Mouse (Mus musculus) macrophage (primary cell): ENCODE data around the gene Aunip. TPM values are rescaled to one million over a fixed set of nuclear protein-coding genes. Genes with fewer than 3 reads are reported as not detected.

Source experiments
- H3K27ac ChIP-seq: fragments of 350-480 bp; formaldehyde crosslinking; 2 replicates; pipeline ENCODE4 v1.9.0; 2021
- H3K36me3 ChIP-seq: fragments of 350-480 bp; formaldehyde crosslinking; 2 replicates; pipeline ENCODE4 v1.9.0; 2021; ENCODE audit errors: inconsistent target
- H3K4me3 ChIP-seq: fragments of 350-480 bp; formaldehyde crosslinking; 2 replicates; pipeline ENCODE4 v1.9.0; 2021; ENCODE audit errors: inconsistent target
- H3K79me2 ChIP-seq: fragments of 350-480 bp; formaldehyde crosslinking; 2 replicates; pipeline ENCODE4 v1.9.0; 2021; ENCODE audit errors: inconsistent target
- WGBS: methylation state at CpG from one replicate; pipeline ENCODE4 v1.1.7; 2026; ENCODE audit warnings: inconsistent platforms; ENCODE audit not compliant: missing documents; 5-methylcytosine and 5-hydroxymethylcytosine counted together
- polyA plus RNA-seq: library from polyadenylated mRNA; stranded (reverse); fragments of 250-400 nt; gene quantifications from 3 replicates; pipeline ENCODE4 v1.2.4, GENCODE M21; 2018; ENCODE audit warnings: inconsistent platforms

Gene Aunip
- polyA plus RNA-seq, 1 experiment from 2014 or later: 1.8 TPM

GRCm38 (mm10) chr4:134542726-134543125 is 31.9 kb downstream of the Aunip start:
- Histone ChIP-seq H3K27ac (no peak overlapping the region), H3K79me2 (no peaks in the 10 kb centered on the region), H3K4me3 (no peak overlapping the region), H3K36me3 (peaks cover 40% of the 10 kb centered on the region)
- WGBS: 84% methylated on average over 9 of the region's 9 CpGs

GRCm38 (mm10) chr4:134543261-134543660 is 32.5 kb downstream of the Aunip start:
- 4% methylated on average over 5 of the region's 5 CpGs for WGBS
- no peaks in the 10 kb centered on the region for H3K79me2 ChIP-seq
- H3K4me3 ChIP-seq: no peak overlapping the region
- H3K36me3 ChIP-seq: peaks cover 40% of the 10 kb centered on the region
- no peak overlapping the region for H3K27ac ChIP-seq

- Histone ChIP-seq H3K27ac (peak overlapping the region; percentile 40), H3K79me2 (peaks cover 8% of the 10 kb centered on the region; the same call in 1 of the 2 replicates), H3K36me3 (peaks cover 9% of the 10 kb centered on the region; the same call in 1 of the 2 replicates), H3K4me3 (no peak overlapping the region)
- WGBS: 62% methylated on average over 8 of the region's 9 CpGs
Measured at GRCm38 (mm10) chr4:134546814-134547705, 36.3 kb downstream of the Aunip start.

- Histone ChIP-seq H3K36me3 (peaks cover 6% of the 10 kb centered on the region; the same call in 1 of the 2 replicates), H3K27ac (peak overlapping the region; percentile 40)
- WGBS: 53% methylated on average over 18 of the region's 18 CpGs
Measured at GRCm38 (mm10) chr4:134548169-134548938, 37.6 kb downstream of the Aunip start.

GRCm38 (mm10) chr4:134549899-134550298 is 39.1 kb downstream of the Aunip start:
- Histone ChIP-seq H3K4me3 (no peak overlapping the region), H3K36me3 (no peaks in the 10 kb centered on the region; the same call in 1 of the 2 replicates), H3K27ac (no peak overlapping the region), H3K79me2 (peaks cover 8% of the 10 kb centered on the region; the same call in 1 of the 2 replicates)
- 96% methylated on average over 8 of the region's 8 CpGs for WGBS

More at GRCm38 (mm10) chr4:134548169-134548938, 37.6 kb downstream of the Aunip start:
- H3K4me3 ChIP-seq: no peak overlapping the region
- peaks cover 8% of the 10 kb centered on the region; the same call in 1 of the 2 replicates for H3K79me2 ChIP-seq

- Histone ChIP-seq H3K36me3 (no peaks in the 10 kb centered on the region), H3K27ac (no peak within 1 kb of the TSS), H3K79me2 (peaks cover 8% of the 10 kb centered on the region; the same call in 1 of the 2 replicates), H3K4me3 (peak within 1 kb of the TSS; percentile 54)
- 3% methylated on average over 54 of the region's 67 CpGs for WGBS
Measured at GRCm38 (mm10) chr4:134551494-134552316, 40.9 kb downstream of the Aunip start, which contains the start of gene Selenon. TSS of gene Selenon (minus strand) at chr4:134552166.

- peaks cover 8% of the 10 kb centered on the region; the same call in 1 of the 2 replicates for H3K79me2 ChIP-seq
- no peak overlapping the region for H3K27ac ChIP-seq
- H3K4me3 ChIP-seq: no peak overlapping the region
- WGBS: 100% methylated on average over 1 of the region's 1 CpGs
- no peaks in the 10 kb centered on the region for H3K36me3 ChIP-seq
Measured at GRCm38 (mm10) chr4:134553631-134554030, 42.8 kb downstream of the Aunip start.

GRCm38 (mm10) chr4:134555956-134556580 is 45.3 kb downstream of the Aunip start:
- no peak overlapping the region for H3K27ac ChIP-seq
- peaks cover 4% of the 10 kb centered on the region; the same call in 1 of the 2 replicates for H3K79me2 ChIP-seq
- H3K36me3 ChIP-seq: no peaks in the 10 kb centered on the region
- WGBS: 77% methylated on average over 8 of the region's 8 CpGs
- no peak overlapping the region for H3K4me3 ChIP-seq

- no peaks in the 10 kb centered on the region for H3K79me2 ChIP-seq
- no peak overlapping the region for H3K27ac ChIP-seq
- H3K4me3 ChIP-seq: no peak overlapping the region
- WGBS: 8% methylated on average over 15 of the region's 16 CpGs
- peaks cover 9% of the 10 kb centered on the region; the same call in 1 of the 2 replicates for H3K36me3 ChIP-seq
Measured at GRCm38 (mm10) chr4:134557626-134558249, 46.9 kb downstream of the Aunip start.

- Histone ChIP-seq H3K79me2 (no peaks in the 10 kb centered on the region), H3K27ac (no peak overlapping the region), H3K4me3 (no peak overlapping the region), H3K36me3 (peaks cover 17% of the 10 kb centered on the region; the same call in 1 of the 2 replicates)
- 55% methylated on average over 9 of the region's 9 CpGs for WGBS
Measured at GRCm38 (mm10) chr4:134558570-134559113, 47.8 kb downstream of the Aunip start.

GRCm38 (mm10) chr4:134559154-134559553 is 48.4 kb downstream of the Aunip start:
- H3K27ac ChIP-seq: no peak overlapping the region
- no peak overlapping the region for H3K4me3 ChIP-seq
- WGBS: 54% methylated on average over 7 of the region's 7 CpGs
- no peaks in the 10 kb centered on the region for H3K79me2 ChIP-seq
- H3K36me3 ChIP-seq: peaks cover 22% of the 10 kb centered on the region

GRCm38 (mm10) chr4:134560699-134561098 is 49.9 kb downstream of the Aunip start:
- no peak overlapping the region for H3K27ac ChIP-seq
- H3K79me2 ChIP-seq: no peaks in the 10 kb centered on the region
- H3K36me3 ChIP-seq: peaks cover 37% of the 10 kb centered on the region
- 94% methylated on average over 8 of the region's 8 CpGs for WGBS
- no peak overlapping the region for H3K4me3 ChIP-seq

GRCm38 (mm10) chr4:134562014-134562413 is 51.2 kb downstream of the Aunip start:
- H3K4me3 ChIP-seq: no peak overlapping the region
- no peaks in the 10 kb centered on the region for H3K79me2 ChIP-seq
- no peak overlapping the region for H3K27ac ChIP-seq
- WGBS: 88% methylated on average over 2 of the region's 2 CpGs
- H3K36me3 ChIP-seq: peaks cover 50% of the 10 kb centered on the region
